Mouse (Mus musculus) erythroblast, adult 5-6 weeks (primary cell): ENCODE measurements around the gene Lct. TPM values are rescaled to one million over a fixed set of nuclear protein-coding genes. Genes with fewer than 3 reads are reported as not detected.

Source experiments
- total RNA-seq, 2 experiments: library from RNA; stranded (forward) in 1 of 2; stranded (reverse) in 1 of 2; fragments of 150-400 nt in 1 of 2; fragments of 200-764, 138-1000 nt in 1 of 2; gene quantifications; 2 replicates each; pipeline versions ENCODE4 v1.2.3 to v1.2.4; 2015 to 2017; ENCODE audit warnings: low replicate concordance in 2 of 2

The Lct gene
- total RNA-seq, 2 experiments from 2014 or later = 0.34 to 0.58 TPM

Other genes starting within 250 kb of the Lct start
- 1.5 and 9.2 TPM in 2 replicates for gene Zranb3, start 225.3 kb downstream of the Lct start, total RNA-seq (2015; ENCODE audit: low replicate concordance)
- gene Zranb3, start 225.3 kb downstream of the Lct start, total RNA-seq (2017; ENCODE audit: low replicate concordance) = 4.5 and 6.4 TPM in 2 replicates
- gene R3hdm1, start 225.0 kb downstream of the Lct start, total RNA-seq (2015; ENCODE audit: low replicate concordance) = 36.3 and 44.5 TPM in 2 replicates
- 28.8 and 49.8 TPM in 2 replicates for gene R3hdm1, start 225.0 kb downstream of the Lct start, total RNA-seq (2017; ENCODE audit: low replicate concordance)
- gene Ubxn4, start 84.4 kb downstream of the Lct start, total RNA-seq (2015; ENCODE audit: low replicate concordance) = 12.7 and 20.6 TPM in 2 replicates
- 31.0 and 35.8 TPM in 2 replicates for gene Ubxn4, start 84.4 kb downstream of the Lct start, total RNA-seq (2017; ENCODE audit: low replicate concordance)
- gene Mcm6, start 31.3 kb upstream of the Lct start, total RNA-seq (2015; ENCODE audit: low replicate concordance) = 71.5 and 108 TPM in 2 replicates
- gene Mcm6, start 31.3 kb upstream of the Lct start, total RNA-seq (2017; ENCODE audit: low replicate concordance) = 86.1 and 116 TPM in 2 replicates
- 49.9 and 64.6 TPM in 2 replicates for gene Dars, start 89.0 kb upstream of the Lct start, total RNA-seq (2015; ENCODE audit: low replicate concordance)
- gene Dars, start 89.0 kb upstream of the Lct start, total RNA-seq (2017; ENCODE audit: low replicate concordance) = 49.1 and 57.0 TPM in 2 replicates